Mouse (Mus musculus) Patski (cell line): ENCODE measurements around the gene Adamts5. TPM values are rescaled to one million over a fixed set of nuclear protein-coding genes. Genes with fewer than 3 reads are reported as not detected.

Experiments
- ATAC-seq: fragments of 100-300 bp; one replicate; pipeline ENCODE4 v1.8.0; 2021
- CTCF ChIA-PET: fragments of 350-600 bp; sonication (Branson Sonifier 250); formaldehyde crosslinking; loops from one replicate; lab custom pipeline; 2022; ENCODE audit warnings: inconsistent platforms; lab: Charles Lee
- POLR2A ChIA-PET: fragments of 350-600 bp; sonication (Branson Sonifier 250); formaldehyde crosslinking; loops from one replicate; lab custom pipeline; 2022; ENCODE audit warnings: antibody characterized with exemption, inconsistent platforms; lab: Charles Lee
- DNase-seq: peaks from one replicate; pipeline ENCODE4 v3.0.0-alpha.2; 2011; ENCODE audit warnings: low read depth, low spot score
- H3K27me3 ChIP-seq: fragments of 371-371 bp; one replicate; pipeline ENCODE4 v1.5.1; 2021
- CTCF ChIP-seq: fragments of 100-300 bp; IDR thresholded peaks from one replicate; pipeline ENCODE4 v1.5.1; 2021
- in situ Hi-C: fragments of 300-500 bp; cut with MboI; formaldehyde crosslinking; loops from 3 replicates; pipeline ENCODE4 v1.11.1; 2018; ENCODE audit warnings: low pct_unique_long_range_greater_than_20kb, mixed read lengths
- polyA plus RNA-seq: library from polyadenylated mRNA; unstranded; gene quantifications from one replicate; pipeline ENCODE4 v1.2.3, GENCODE M21; 2021

Gene Adamts5
- polyA plus RNA-seq, 1 experiment from 2014 or later, result 49.1 TPM

GRCm38 (mm10) chr16:85897854-85898253 lies 3.8 kb downstream of the Adamts5 start:
- no peak for ATAC-seq
- DNase-seq, result no peak
- CTCF ChIA-PET, result interaction anchor here (0.7 to 1.8 kb wide), 2 partner anchors 24 to 404 kb away, joined by 3 to 4 read pairs; no protein-coding TSS in a partner anchor
- no peak for TF ChIP-seq CTCF
- POLR2A ChIA-PET, result interaction anchor here (0.6 to 1.3 kb wide), 3 partner anchors 9 to 900 kb away, joined by 3 to 5 read pairs (median 4); no protein-coding TSS in a partner anchor
- in situ Hi-C loops, result loop anchor here (10.0 kb wide), 1 partner anchor 507 kb away; no protein-coding TSS in a partner anchor
- H3K27me3 ChIP-seq, result no peaks in the 10 kb centered on the region

- TF ChIP-seq CTCF, result no peak
- ChIA-PET CTCF (no interaction called here), POLR2A (interaction anchor here (0.9 kb wide), 1 partner anchor 523 kb away, joined by 3 read pairs; no protein-coding TSS in a partner anchor)
- DNase-seq (no peak), ATAC-seq (no peak)
- in situ Hi-C loops, result loop anchor here (10.0 kb wide), 1 partner anchor 509 kb away; no protein-coding TSS in a partner anchor
- H3K27me3 ChIP-seq, result no peaks in the 10 kb centered on the region
Measured at GRCm38 (mm10) chr16:85895948-85896347, 5.7 kb downstream of the Adamts5 start.

GRCm38 (mm10) chr16:85889778-85890177 lies 11.8 kb downstream of the Adamts5 start:
- POLR2A ChIA-PET, result interaction anchor here (0.6 to 0.7 kb wide), 2 partner anchors 74 to 1379 kb away, joined by 3 read pairs; no protein-coding TSS in a partner anchor
- H3K27me3 ChIP-seq, result no peaks in the 10 kb centered on the region
- DNase-seq, result no peak
- in situ Hi-C loops, result loop anchor here (10.0 kb wide), 1 partner anchor 515 kb away; no protein-coding TSS in a partner anchor
- no peak for TF ChIP-seq CTCF
- ATAC-seq, result no peak
- CTCF ChIA-PET, result no interaction called here

- CTCF ChIA-PET, result no interaction called here
- TF ChIP-seq CTCF, result no peak
- no peak for ATAC-seq
- in situ Hi-C loops, result no loop called here
- POLR2A ChIA-PET, result no interaction called here
- no peak for DNase-seq
- no peaks in the 10 kb centered on the region for H3K27me3 ChIP-seq
Measured at GRCm38 (mm10) chr16:85887289-85888051, 14.2 kb downstream of the Adamts5 start.

GRCm38 (mm10) chr16:85879075-85879474 lies 22.6 kb downstream of the Adamts5 start:
- peak; percentile 91 for ATAC-seq
- POLR2A ChIA-PET, result no interaction called here

GRCm38 (mm10) chr16:85874141-85874540 lies 27.5 kb downstream of the Adamts5 start:
- CTCF ChIA-PET, result interaction anchor here (0.6 to 1.0 kb wide), 2 partner anchors 9 to 23 kb away, joined by 3 to 4 read pairs; no protein-coding TSS in a partner anchor
- POLR2A ChIA-PET, result no interaction called here
- DNase-seq, result no peak
- TF ChIP-seq CTCF, result no peak
- H3K27me3 ChIP-seq, result no peaks in the 10 kb centered on the region
- ATAC-seq, result no peak
- in situ Hi-C loops, result no loop called here

More at GRCm38 (mm10) chr16:85879075-85879474, 22.6 kb downstream of the Adamts5 start:
- DNase-seq, result no peak
- in situ Hi-C loops, result no loop called here
- no peaks in the 10 kb centered on the region for H3K27me3 ChIP-seq
- CTCF ChIA-PET, result no interaction called here
- no peak for TF ChIP-seq CTCF

- ATAC-seq (no peak), DNase-seq (no peak)
- in situ Hi-C loops, result no loop called here
- ChIA-PET POLR2A (no interaction called here), CTCF (no interaction called here)
- H3K27me3 ChIP-seq, result no peaks in the 10 kb centered on the region
- no peak for TF ChIP-seq CTCF
Measured at GRCm38 (mm10) chr16:85871971-85872370, 29.7 kb downstream of the Adamts5 start.

- no peak for TF ChIP-seq CTCF
- in situ Hi-C loops, result no loop called here
- POLR2A ChIA-PET, result no interaction called here
- H3K27me3 ChIP-seq, result no peaks in the 10 kb centered on the region
- DNase-seq, result no peak
- ATAC-seq, result no peak
- CTCF ChIA-PET, result no interaction called here
Measured at GRCm38 (mm10) chr16:85871248-85871647, 30.4 kb downstream of the Adamts5 start.

- ChIA-PET POLR2A (interaction anchor here (0.7 kb wide), 1 partner anchor 11 kb away, joined by 3 read pairs; no protein-coding TSS in a partner anchor), CTCF (no interaction called here)
- TF ChIP-seq CTCF, result no peak
- in situ Hi-C loops, result no loop called here
- ATAC-seq, result no peak
- no peak for DNase-seq
- H3K27me3 ChIP-seq, result no peaks in the 10 kb centered on the region
Measured at GRCm38 (mm10) chr16:85864691-85865389, 36.8 kb downstream of the Adamts5 start.

- POLR2A ChIA-PET, result no interaction called here
- no peak for DNase-seq
- in situ Hi-C loops, result no loop called here
- CTCF ChIA-PET, result no interaction called here
- H3K27me3 ChIP-seq, result no peaks in the 10 kb centered on the region
- no peak for ATAC-seq
- no peak for TF ChIP-seq CTCF
Measured at GRCm38 (mm10) chr16:85854505-85854904, 47.1 kb downstream of the Adamts5 start.
